Mouse (Mus musculus) testis, adult 2 months (tissue): ENCODE results near the gene Txlna. TPM values are rescaled to one million over a fixed set of nuclear protein-coding genes. Genes with fewer than 3 reads are reported as not detected.

Source experiments
- H3K27ac ChIP-seq: fragments of 200-500 bp; 2 replicates; pipeline ENCODE4 v1.5.1; 2012; ENCODE audit warnings: low read depth, low read length; ENCODE audit not compliant: control insufficient read depth, insufficient read depth
- H3K27me3 ChIP-seq: fragments of 200-500 bp; 2 replicates; pipeline ENCODE4 v1.6.1; 2012; ENCODE audit warnings: mild to moderate bottlenecking, low read length, moderate library complexity; ENCODE audit not compliant: control insufficient read depth, insufficient read depth
- H3K36me3 ChIP-seq: fragments of 200-500 bp; 2 replicates; pipeline ENCODE4 v1.6.1; 2012; ENCODE audit warnings: mild to moderate bottlenecking, low read length; ENCODE audit not compliant: control insufficient read depth, insufficient read depth
- H3K4me1 ChIP-seq: fragments of 200-500 bp; 2 replicates; pipeline ENCODE4 v1.6.1; 2012; ENCODE audit warnings: low read length; ENCODE audit not compliant: control insufficient read depth, insufficient read depth
- H3K4me3 ChIP-seq: fragments of 200-500 bp; 2 replicates; pipeline ENCODE4 v1.5.1; 2012; ENCODE audit warnings: low read depth, mild to moderate bottlenecking, low read length, moderate library complexity, mixed read lengths; ENCODE audit not compliant: control insufficient read depth
- CTCF ChIP-seq: fragments of 200-500 bp; IDR thresholded peaks from 2 replicates; pipeline ENCODE4 v1.5.1; 2012; ENCODE audit warnings: low read depth, mild to moderate bottlenecking, inconsistent platforms, low read length, moderate library complexity; ENCODE audit not compliant: control insufficient read depth, insufficient read depth, insufficient replicate concordance
- POLR2A ChIP-seq: fragments of 200-500 bp; IDR thresholded peaks from 2 replicates; pipeline ENCODE4 v1.6.1; 2012; ENCODE audit warnings: low read depth, mild to moderate bottlenecking, inconsistent platforms, low read length, moderate library complexity; ENCODE audit not compliant: control insufficient read depth
- polyA plus RNA-seq: library from polyadenylated mRNA; depleted of rRNA; stranded (reverse); fragments of >200 nt; gene quantifications from 2 replicates; pipeline ENCODE4 v1.2.3, GENCODE M21; 2012; rRNA removed

Gene Txlna
- 15.3 and 15.9 TPM in 2 replicates for polyA plus RNA-seq

GRCm38 (mm10) chr4:129640638-129641467 lies at the start of gene Txlna:
Gene Txlna (minus strand): TSS chr4:129641065.
- TF ChIP-seq CTCF (no peak), POLR2A (peak; percentile 89)
- Histone ChIP-seq H3K4me3 (peak within 1 kb of the TSS; percentile 99), H3K27ac (peak within 1 kb of the TSS; percentile 99), H3K36me3 (peaks cover 5% of the 10 kb centered on the region), H3K4me1 (peaks cover 12% of the 10 kb centered on the region), H3K27me3 (no peaks in the 10 kb centered on the region)

GRCm38 (mm10) chr4:129684531-129684930 lies 43.7 kb upstream of the Txlna start:
- Histone ChIP-seq H3K27ac (no peak overlapping the region), H3K27me3 (no peaks in the 10 kb centered on the region), H3K4me1 (no peaks in the 10 kb centered on the region), H3K4me3 (no peak overlapping the region), H3K36me3 (peaks cover 7% of the 10 kb centered on the region)
- TF ChIP-seq POLR2A = no peak
- TF ChIP-seq CTCF = no peak

GRCm38 (mm10) chr4:129683901-129684493 lies 43.1 kb upstream of the Txlna start:
- no peak overlapping the region for H3K27ac ChIP-seq
- H3K4me1 ChIP-seq = no peaks in the 10 kb centered on the region
- TF ChIP-seq POLR2A (0 out of 2 replicates have a peak, but pooled peaks have one; percentile 15), CTCF (no peak)
- H3K36me3 ChIP-seq = peaks cover 7% of the 10 kb centered on the region
- H3K4me3 ChIP-seq = no peak overlapping the region
- no peaks in the 10 kb centered on the region for H3K27me3 ChIP-seq

- H3K4me1 ChIP-seq = no peaks in the 10 kb centered on the region
- no peak overlapping the region for H3K4me3 ChIP-seq
- no peak overlapping the region for H3K27ac ChIP-seq
- H3K27me3 ChIP-seq = no peaks in the 10 kb centered on the region
- H3K36me3 ChIP-seq = peaks cover 7% of the 10 kb centered on the region
- TF ChIP-seq CTCF = peak; percentile 7; the same call in 1 of the 2 replicates
- no peak for TF ChIP-seq POLR2A
These were observed 41.0 kb upstream of the Txlna start for GRCm38 (mm10) chr4:129681837-129682236.

DNA sequence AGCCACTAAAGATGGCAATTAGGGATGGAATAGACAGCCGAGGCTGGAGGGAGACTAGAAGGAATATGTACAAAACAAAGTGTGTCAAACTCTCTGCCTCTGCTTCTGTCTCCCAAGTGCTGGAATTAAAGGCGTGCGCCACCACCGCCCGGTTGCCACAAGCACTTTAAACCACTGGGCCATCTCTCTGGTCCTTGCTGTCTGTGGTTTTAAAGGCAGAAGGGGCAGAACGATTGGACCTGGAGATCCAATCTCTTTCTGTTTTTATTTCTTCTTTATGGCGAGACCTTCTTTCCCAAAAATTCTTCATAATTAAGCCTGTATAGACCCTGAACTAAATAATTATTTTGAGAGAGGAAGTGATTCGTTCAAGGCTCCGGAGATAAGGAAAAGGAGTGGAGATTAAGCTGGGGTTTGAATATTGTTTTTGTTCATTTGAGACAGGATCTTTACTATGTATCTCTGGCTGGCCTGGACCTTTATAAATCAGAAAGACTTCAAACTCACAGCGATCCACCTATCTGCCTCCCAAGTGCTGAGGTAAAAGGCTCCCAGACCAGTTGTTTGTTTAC lies 32.1 kb upstream of the Txlna start:
- peak overlapping the region; percentile 97 for H3K27ac ChIP-seq
- H3K36me3 ChIP-seq = peaks cover 2% of the 10 kb centered on the region; the same call in 1 of the 2 replicates
- peaks cover 5% of the 10 kb centered on the region for H3K4me1 ChIP-seq
- TF ChIP-seq POLR2A (no peak), CTCF (no peak)
- H3K4me3 ChIP-seq = peak overlapping the region; percentile 98
- no peaks in the 10 kb centered on the region for H3K27me3 ChIP-seq

DNA sequence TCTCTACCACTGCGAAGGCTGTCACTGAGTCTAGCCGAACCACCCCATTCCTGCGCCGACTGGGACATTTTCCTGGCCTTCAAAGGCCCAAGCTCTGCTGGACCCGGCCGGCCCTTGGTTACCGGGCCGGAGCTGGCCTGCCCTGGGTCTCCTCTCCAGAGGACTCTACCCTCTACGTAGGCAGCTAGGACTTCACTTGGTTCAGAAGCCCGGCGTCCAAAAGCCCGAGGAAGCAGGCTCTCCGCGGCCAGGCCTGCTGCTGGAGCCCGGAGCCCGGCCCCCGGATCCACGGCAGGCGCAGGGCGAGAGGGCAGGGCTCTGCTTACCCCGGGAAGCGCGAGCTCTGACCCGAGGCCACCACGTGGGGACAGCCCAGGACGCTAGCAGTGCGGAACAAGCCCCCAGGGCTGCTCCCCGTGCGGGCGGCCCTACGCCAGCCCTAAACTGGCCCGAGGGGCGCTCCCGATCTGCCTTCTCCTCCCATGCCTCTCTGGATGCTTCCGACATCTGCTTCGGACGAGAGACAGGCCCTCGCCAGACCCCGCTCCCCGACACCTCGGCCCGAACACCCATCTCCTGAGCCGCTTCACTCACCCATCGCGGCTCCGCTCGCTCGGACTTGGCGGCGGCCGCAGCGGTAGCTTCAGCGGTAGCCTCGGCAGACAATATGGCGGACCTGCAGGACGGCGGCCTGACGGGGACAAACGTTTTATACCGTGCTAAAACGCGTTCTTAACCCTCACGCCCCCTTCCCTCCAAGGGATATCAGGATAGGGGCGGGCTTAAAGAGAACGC lies 31.4 kb upstream of the Txlna start, which contains the start of gene Kpna6:
TSS of gene Kpna6 (minus strand) at position 685 of the 795 bp plus-strand sequence.
- Histone ChIP-seq H3K36me3 (peaks cover 2% of the 10 kb centered on the region; the same call in 1 of the 2 replicates), H3K4me3 (peak within 1 kb of the TSS; percentile 98), H3K4me1 (peaks cover 5% of the 10 kb centered on the region), H3K27ac (peak within 1 kb of the TSS; percentile 97), H3K27me3 (no peaks in the 10 kb centered on the region)
- TF ChIP-seq POLR2A = peak; percentile 80
- TF ChIP-seq CTCF = no peak

- peak overlapping the region; percentile 98 for H3K4me3 ChIP-seq
- no peak for TF ChIP-seq POLR2A
- no peak for TF ChIP-seq CTCF
- H3K36me3 ChIP-seq = peaks cover 2% of the 10 kb centered on the region; the same call in 1 of the 2 replicates
- peaks cover 5% of the 10 kb centered on the region for H3K4me1 ChIP-seq
- peak overlapping the region; percentile 97 for H3K27ac ChIP-seq
- H3K27me3 ChIP-seq = no peaks in the 10 kb centered on the region
These were observed 30.7 kb upstream of the Txlna start for GRCm38 (mm10) chr4:129671491-129672082.
